Mouse (Mus musculus) lung, adult 2 months (tissue): ENCODE measurements at regions not wholly inside any gene's neighbourhood (a gene's known extent, or its start where the extent isn't known, plus 50 kb on each side); places are given as distances from the start of the nearest gene placed in this dataset.

Experiments used
- DNase-seq: peaks from one replicate; pipeline ENCODE4 v3.0.0; 2022
- H3K4me1 ChIP-seq: fragments of 200-500 bp; 2 replicates; pipeline ENCODE4 v1.6.1; 2011; ENCODE audit warnings: low read length; ENCODE audit not compliant: control insufficient read depth, insufficient read depth
- H3K4me3 ChIP-seq: fragments of 200-500 bp; replicated peaks from 2 replicates; pipeline ENCODE3; 2011; ENCODE audit warnings: low read depth, mild to moderate bottlenecking, control low read depth, low read length; ENCODE audit errors: extremely low read depth
- CTCF ChIP-seq: fragments of 200-500 bp; IDR thresholded peaks from 2 replicates; pipeline ENCODE4 v1.5.1; 2011; ENCODE audit warnings: mild to moderate bottlenecking, low read length, control low read depth; ENCODE audit not compliant: insufficient read depth
- POLR2A ChIP-seq: fragments of 200-500 bp; IDR thresholded peaks from 2 replicates; pipeline ENCODE4 v1.6.1; 2011; ENCODE audit warnings: low read depth, mild to moderate bottlenecking, control low read depth, low read length, borderline replicate concordance; ENCODE audit errors: extremely low read depth
- WGBS: fragments of 180-500 bp; shearing (Covaris S2); methylation state at CpG from one replicate; pipeline ENCODE4 v1.1.7; 2018; 5-methylcytosine and 5-hydroxymethylcytosine counted together

DNA sequence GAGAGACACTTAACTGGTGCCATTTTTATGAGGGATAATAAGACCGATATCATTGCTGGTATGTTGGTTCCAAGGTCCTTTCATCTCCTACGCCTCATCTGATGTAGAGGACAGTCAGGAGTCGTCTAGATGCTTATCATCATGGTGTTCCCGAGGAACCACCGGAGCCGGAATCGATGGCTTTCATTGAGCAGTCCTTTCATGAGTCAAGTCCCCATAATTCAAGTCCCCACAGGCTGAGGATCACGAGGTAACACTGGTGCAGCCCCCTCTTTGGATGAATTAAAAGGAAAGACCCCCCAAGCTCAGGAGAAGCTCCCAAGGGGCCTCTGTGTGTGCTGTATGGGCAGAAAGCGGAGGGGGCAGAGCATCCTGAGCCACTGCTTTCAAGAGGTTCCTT lies 73.3 kb upstream of the Klf4 start:
- Histone ChIP-seq H3K4me1 (peaks cover 7% of the 10 kb centered on the region), H3K4me3 (no peak overlapping the region)
- DNase-seq: no peak
- 66% methylated on average over 9 of the region's 9 CpGs for WGBS
- TF ChIP-seq CTCF (no peak), POLR2A (no peak)

DNA sequence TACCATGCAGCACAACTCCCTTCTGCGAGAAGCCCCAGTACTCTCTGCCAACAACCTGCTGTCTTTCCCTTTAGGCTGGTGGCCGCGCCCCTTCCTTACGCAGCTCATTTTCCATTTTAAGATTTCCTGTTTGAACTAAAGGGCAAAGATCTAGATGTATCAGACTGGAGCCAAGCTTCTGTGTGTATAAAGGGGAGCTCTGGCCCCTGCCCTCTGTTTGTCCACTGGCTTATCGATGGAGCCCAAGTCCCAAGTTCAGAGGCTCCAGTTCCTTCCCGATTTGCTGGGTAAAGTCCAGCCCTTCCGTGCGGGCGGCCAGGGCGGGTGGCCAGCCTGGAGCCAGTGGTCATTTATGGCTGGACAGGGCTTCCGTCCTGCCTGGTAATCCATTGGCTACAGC lies 72.6 kb upstream of the Klf4 start:
- Histone ChIP-seq H3K4me3 (no peak overlapping the region), H3K4me1 (peaks cover 7% of the 10 kb centered on the region)
- 46% methylated on average over 11 of the region's 11 CpGs for WGBS
- peak; percentile 48 for DNase-seq
- no peak for TF ChIP-seq POLR2A
- TF ChIP-seq CTCF: no peak

GRCm38 (mm10) chr4:55603821-55604435 lies 71.7 kb upstream of the Klf4 start:
- Histone ChIP-seq H3K4me3 (no peak overlapping the region), H3K4me1 (peaks cover 7% of the 10 kb centered on the region)
- no peak for DNase-seq
- WGBS: 84% methylated on average over 4 of the region's 4 CpGs
- TF ChIP-seq POLR2A (no peak), CTCF (no peak)

DNA sequence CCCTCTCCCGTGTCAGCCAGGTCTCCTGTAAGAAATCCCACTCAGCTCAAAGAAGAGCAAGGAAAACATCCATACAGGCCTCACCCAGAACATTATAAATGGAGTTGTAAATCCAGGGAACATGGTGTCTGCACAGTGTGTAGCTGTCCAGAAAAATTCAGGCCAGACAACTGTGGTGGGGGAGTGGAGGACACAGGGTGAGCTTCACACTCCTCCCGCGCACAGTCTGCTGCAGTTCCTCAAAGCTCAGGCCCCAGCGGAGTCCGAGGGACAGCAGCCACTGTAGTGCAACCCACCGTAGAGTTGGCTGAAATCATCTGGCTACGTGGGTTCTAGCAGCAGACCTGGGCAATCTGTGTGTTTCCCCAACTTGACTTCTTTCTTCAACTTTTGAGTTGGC lies 62.9 kb upstream of the Klf4 start:
- 87% methylated on average over 7 of the region's 7 CpGs for WGBS
- no peak for DNase-seq
- no peak for TF ChIP-seq POLR2A
- TF ChIP-seq CTCF: no peak

DNA sequence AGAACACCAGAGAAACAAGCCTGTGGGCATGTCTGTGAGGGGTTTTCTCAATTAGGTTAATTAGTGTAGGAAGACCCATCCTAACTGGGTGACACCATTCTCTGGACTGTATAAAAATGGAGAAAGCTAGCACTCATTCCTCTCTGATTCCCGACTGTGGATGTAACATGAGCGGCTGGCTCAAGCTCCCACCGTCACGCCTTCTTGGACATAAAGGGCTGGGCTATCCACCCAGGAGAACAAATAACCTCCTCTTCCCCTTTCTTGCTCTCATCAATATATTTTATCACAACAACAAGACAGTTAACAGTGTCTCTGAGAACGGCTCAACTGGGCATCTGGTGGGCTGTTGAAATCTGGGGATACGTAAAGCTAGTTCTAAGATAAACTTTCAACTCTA lies 62.4 kb upstream of the Klf4 start:
- 93% methylated on average over 6 of the region's 6 CpGs for WGBS
- no peaks in the 10 kb centered on the region for H3K4me1 ChIP-seq
- no peak for DNase-seq
- TF ChIP-seq POLR2A (no peak), CTCF (no peak)
- no peak overlapping the region for H3K4me3 ChIP-seq

More for the DNA sequence above, 62.9 kb upstream of the Klf4 start:
- Histone ChIP-seq H3K4me3 (no peak overlapping the region), H3K4me1 (no peaks in the 10 kb centered on the region)

- DNase-seq: no peak
- TF ChIP-seq POLR2A (no peak), CTCF (no peak)
- Histone ChIP-seq H3K4me3 (no peak overlapping the region), H3K4me1 (no peaks in the 10 kb centered on the region)
- WGBS: 35% methylated on average over 3 of the region's 3 CpGs
Observed at GRCm38 (mm10) chr4:55593132-55593531, 60.9 kb upstream of the Klf4 start.

GRCm38 (mm10) chr4:55586212-55586611 lies 53.9 kb upstream of the Klf4 start:
- DNase-seq: no peak
- WGBS: 79% methylated on average over 3 of the region's 3 CpGs
- no peak overlapping the region for H3K4me3 ChIP-seq
- no peak for TF ChIP-seq POLR2A
- no peak for TF ChIP-seq CTCF
- no peaks in the 10 kb centered on the region for H3K4me1 ChIP-seq

- TF ChIP-seq POLR2A (no peak), CTCF (no peak)
- Histone ChIP-seq H3K4me1 (no peaks in the 10 kb centered on the region), H3K4me3 (no peak overlapping the region)
- DNase-seq: no peak
- 74% methylated on average over 8 of the region's 8 CpGs for WGBS
Observed at GRCm38 (mm10) chr4:55583589-55583988, 51.3 kb upstream of the Klf4 start.
